Mouse (Mus musculus): ENCODE results near the gene Mllt1.
A peak's percentile ranks its signal among the peaks of the same experiment; 100 is the strongest.

Gene Mllt1

DNA sequence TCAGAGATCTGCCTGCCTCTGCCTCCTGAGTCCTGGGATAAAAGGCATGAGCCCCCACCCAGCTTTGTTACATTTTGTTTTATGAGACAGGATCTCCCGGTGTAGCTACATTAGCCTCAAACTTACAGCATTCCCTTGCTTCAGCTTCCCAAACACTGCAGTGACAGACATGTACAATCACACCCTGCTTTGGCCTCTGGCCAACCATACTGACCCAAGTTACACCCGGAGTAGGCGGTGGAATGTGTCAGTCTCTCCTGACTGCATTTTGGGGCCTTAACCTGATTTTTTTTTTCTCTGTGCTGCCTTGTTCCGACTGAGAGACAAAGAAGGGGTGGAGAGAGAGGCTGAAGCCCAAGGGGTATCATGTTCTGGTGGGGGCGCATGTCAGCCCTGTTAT, 50.9 kb downstream of the Mllt1 start:
- DNase-seq (ENCODE audit: low read depth in 2 of 2, low spot score in 2 of 2), result no peak

DNA sequence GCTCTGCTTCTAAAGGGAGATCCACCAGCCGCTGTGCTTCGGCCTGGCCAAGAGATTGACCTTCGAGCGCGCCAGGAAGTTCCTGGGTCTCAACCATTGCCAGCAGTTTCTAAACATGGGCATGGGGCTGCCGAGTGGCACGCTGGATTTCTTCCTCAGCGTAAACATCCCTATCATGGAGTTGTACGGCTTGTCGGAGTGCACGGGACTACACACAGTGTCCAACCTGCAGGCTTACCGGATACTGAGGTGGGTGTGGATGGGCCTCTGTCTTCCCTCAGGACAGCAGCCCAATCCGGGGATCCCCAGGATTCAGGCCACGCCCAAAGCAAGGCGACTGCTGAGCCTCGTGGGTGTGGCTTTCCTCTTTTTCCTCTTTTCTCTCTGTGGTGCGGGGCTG, 51.6 kb downstream of the Mllt1 start:
- DNase-seq (ENCODE audit: low read depth in 2 of 2, low spot score in 2 of 2), result no peak

DNA sequence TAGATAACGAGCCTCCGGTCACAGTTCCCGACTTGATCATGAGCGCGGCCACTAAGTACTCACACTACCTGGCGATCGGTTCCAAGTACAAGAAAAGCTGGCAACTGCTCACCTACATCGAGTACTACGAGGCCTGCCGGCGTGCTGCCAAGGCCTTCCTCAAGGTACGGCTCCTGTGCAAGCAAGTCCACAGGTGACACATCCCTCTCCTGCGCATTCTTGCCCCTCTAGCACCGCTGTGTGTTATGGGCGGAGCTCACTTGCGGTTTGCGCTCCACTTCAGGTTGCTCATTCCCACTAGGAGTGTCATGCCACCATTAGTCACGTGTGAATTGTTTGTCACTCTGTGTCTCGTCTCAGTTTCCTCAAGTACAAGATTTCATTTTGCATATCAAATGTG, 57.8 kb downstream of the Mllt1 start:
- DNase-seq (ENCODE audit: low read depth in 2 of 2, low spot score in 2 of 2), result no peak

DNA sequence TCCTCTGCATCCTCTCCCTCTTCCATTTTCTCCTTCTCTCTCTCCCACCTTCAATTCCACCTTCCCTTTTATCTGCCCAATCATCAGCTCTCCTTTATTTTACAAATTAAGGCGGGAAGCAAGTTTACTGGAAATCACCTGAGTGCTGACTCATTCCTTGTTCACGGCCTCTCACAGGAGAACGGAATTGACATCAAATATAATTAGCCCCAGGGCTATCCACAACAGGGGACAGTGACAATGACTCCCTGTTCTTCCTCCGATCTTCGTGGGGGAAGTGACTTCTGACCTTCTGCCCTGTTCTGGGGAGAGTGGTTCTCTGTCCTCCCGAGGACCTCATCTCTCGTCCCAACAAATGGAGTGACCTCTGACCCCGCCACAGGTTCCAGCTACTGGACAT, 58.2 kb downstream of the Mllt1 start:
- no peak for DNase-seq (ENCODE audit: low read depth in 2 of 2, low spot score in 2 of 2)

DNA sequence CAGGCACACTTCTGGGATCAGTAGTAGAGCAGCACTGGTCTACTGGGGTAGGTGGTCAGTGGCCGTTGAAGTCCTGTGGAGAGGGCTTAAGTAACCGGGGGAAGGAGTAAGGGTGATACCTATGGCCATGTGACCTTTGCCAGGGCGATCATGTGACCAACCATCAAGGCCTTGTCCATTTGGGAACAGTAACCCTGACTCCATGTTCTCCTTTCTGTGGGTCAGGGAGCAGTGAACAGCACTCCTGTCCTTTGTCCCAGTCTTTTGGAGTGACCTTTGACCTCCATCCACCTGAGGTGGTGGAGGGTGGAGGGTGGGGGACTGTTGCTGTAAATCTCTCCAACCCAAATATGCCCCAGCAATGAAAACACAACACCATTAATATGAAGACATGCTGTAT, 58.8 kb downstream of the Mllt1 start:
- no peak for DNase-seq (ENCODE audit: low read depth in 2 of 2, low spot score in 2 of 2)

DNA sequence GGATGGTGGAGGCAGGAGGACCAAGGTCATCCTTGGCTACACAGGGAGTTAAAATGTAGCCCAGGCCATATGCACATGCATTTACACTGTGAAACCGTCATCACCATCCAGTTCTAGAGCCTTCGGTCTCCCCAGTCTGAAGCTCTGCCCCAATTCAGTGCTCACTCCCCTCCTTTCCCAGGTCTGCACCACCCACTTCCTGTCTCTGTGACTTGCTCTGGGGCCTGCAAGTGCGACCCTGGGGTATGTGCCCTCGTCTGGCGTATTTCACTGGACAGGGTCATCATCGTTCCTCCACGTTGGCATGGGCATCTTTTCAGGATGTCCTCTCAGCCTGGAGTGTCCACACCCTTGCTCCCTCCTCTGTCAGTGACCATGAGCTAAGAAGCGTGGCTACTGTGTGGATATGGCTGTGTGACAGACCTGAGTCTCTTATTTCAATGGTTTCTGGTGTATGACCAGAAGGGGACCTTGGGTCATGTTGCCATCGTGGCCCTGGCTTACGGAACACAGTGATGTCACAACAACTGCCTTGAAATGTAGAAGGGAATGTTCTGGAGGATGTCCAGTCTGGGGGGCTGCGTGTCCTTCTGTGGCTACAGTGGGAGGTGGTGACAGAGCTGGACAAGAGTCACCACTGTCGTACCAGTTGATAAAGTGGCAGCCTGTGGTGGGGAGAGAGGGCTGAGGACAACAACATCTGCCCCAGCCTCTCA, 60.1 kb downstream of the Mllt1 start, which contains the start of gene 1700061G19Rik:
1700061G19Rik (plus strand) TSS at position 542 of the 716 bp plus-strand sequence.
- DNase-seq (ENCODE audit: low read depth in 2 of 2, low spot score in 2 of 2), result no peak

DNA sequence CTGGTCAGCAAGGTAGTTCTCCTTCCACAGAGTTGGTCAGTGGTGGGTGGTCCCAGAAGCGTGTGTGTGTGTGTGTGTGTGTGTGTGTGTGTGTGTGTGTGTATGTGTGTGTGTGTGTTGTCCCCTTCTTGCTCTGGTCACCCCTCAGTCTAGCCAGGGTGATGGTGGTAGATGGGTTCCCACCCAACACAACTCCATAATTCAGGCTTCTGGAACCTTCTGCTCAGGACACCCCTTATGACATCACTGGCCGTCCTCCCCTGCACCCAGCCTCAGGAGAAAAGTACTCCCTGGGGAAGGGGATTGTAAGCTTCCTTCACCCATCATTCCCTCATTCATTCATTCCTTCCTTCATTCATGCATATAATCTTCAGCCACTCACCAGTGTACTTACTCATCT, 61.0 kb downstream of the Mllt1 start, which contains the start of gene Acsbg2:
Acsbg2 (minus strand) TSS at position 211 of the 400 bp plus-strand sequence.
- no peak for DNase-seq (ENCODE audit: low read depth in 2 of 2, low spot score in 2 of 2)

DNA sequence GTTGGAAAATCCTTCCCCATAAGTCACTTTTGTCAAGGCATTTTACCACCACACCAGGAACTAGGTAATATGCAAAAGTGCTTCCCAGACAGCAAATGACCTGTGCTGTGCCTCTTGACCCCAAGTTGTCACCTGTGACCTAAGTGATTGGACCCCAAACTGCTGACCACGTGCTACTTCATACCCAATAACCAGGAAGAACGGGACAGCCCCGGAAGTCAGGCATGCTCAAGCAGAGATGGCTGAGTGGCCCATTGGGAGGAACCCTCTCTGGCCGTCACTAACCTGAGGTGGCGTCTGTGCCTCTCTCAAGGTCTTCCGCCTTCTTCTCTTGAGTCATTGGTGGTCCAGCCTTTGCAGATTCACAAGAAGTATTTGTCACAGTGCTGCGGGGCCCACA, 62.7 kb downstream of the Mllt1 start:
- DNase-seq (ENCODE audit: low read depth in 2 of 2, low spot score in 2 of 2), result no peak

DNA sequence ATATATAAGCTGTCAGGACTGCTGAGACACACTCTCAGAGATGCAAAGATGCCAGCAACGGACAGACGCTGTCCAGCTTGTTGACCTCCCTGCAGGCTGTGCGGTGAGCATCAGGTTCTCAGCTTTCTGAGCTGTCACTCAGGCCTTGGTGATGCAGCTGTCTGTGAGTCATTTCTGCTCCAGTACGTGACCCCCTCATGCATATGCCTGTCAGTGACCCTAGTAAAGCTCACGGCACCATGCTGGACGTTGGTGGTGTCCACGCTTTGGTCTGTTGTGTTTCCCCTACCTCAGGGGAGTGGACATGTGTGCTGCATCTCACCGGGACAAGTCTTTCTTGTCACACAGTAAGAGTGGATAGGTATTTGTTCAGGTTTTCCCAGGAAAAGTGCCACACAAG, 63.4 kb downstream of the Mllt1 start:
- DNase-seq (ENCODE audit: low read depth in 2 of 2, low spot score in 2 of 2), result no peak

DNA sequence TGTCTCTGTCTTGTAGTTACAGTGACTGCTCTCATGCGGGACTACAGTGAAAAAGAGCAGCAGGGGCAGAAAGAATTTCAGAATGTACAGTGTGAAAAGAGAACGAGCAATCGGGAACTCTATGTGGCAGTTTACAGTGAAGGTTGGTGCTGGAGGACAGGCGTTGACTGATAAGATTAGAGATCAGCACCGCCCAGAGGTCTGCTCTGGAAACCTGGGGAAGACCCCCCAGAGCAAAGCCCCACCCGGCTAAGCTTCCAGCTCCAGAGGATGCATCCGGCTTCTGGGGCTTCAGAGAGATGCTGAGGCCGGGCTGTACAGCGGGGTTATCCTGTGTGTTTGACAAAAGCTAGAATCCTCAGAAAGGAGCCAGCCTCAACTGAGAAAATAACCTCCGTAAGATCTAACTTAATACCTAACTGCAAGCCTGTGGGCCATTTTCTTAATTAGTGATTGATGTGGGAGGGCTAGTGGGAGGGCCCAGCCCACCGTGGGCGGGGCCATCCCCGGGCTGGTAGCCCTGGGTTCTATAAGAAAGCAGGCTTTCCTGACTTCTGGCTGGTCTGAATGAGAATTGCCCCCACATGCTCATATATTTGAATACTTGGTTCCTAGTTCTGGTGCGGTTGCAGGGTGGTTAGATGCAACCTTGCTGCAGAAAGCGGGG, 64.8 kb downstream of the Mllt1 start:
- no peak for DNase-seq (ENCODE audit: low read depth in 2 of 2, low spot score in 2 of 2)

DNA sequence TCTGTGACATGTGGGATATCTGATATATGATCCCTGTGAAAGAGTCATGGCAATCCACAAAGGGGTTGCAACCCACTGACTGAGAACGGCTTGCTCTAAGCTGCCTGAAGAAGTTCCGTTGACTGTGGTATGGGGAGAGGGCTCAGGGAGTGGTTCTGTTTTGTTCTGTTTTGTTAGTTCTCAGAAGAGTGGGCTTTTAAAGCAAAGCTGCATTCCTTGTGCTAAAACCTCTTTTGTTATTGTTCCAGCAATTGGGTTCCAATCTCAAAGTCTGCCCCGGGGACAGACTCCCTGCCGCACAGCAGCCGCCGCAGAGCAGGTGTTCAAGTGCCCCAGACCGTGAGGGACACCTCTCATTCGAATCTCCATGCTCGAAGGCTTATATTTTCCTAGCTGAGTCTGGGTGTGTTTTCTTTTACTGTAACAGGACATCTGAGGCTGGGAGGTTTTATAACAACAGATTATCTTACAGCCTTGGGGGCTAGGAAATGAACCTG, 65.7 kb downstream of the Mllt1 start:
- no peak for DNase-seq (ENCODE audit: low read depth in 2 of 2, low spot score in 2 of 2)

DNA sequence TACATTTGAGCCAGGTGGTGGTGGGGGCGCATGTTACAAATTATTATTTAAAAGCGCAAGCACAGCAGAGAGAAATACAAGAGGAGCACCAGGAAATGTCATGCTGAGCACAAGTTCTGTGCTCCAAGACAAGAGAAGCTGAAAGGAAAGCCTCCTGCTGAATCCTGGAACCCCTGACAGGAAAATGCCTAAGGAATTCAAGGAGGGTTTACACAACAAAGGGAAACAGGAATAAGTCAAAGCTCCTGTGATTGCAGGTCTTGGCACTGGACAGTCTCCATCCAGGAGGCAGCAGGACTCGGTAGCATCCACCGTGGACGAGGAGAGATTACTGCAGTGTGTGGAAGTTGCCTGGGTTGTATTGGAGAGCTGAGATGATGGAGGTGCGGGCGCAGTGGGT, 69.1 kb downstream of the Mllt1 start:
- DNase-seq (ENCODE audit: low read depth in 2 of 2, low spot score in 2 of 2), result no peak

DNA sequence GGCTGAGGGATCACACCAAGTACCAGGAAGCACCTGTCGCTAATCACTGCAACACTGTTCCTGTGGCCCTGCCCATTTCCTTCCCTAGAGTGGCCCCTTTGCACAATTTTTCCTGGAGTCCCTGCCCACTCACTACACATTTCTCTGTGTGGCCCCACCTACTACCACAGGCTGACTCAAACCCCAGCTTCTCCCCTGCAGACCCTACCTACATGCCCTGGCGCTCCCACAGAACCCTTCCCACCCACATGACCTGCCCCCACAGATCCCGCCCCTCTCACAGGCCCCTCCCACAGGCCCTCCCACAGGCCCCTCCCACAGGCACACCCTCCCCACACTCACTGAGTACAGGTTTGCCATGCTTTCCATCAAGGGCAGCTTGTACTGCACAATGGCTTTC, 74.0 kb downstream of the Mllt1 start:
- no peak for DNase-seq (ENCODE audit: low read depth in 2 of 2, low spot score in 2 of 2)

DNA sequence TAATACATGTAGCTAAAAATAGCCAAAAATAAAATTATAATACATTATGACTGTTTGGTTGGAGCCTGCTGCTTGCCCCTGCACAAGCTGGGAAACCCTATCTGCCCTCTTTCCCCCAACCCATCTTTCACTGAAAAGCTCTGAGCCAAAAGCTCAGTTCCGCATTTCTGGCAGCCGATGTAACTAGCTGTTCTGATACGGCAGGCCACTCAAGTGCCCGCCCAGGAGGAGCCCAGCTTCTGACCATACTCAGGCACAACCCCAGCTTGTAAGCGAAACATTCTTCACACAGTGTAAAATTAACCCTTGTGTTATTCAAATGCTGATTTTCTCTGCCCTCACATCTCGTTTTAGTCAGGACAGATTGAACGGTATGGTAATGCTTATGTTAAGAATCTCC, 76.3 kb downstream of the Mllt1 start:
- DNase-seq (ENCODE audit: low read depth in 2 of 2, low spot score in 2 of 2), result no peak

DNA sequence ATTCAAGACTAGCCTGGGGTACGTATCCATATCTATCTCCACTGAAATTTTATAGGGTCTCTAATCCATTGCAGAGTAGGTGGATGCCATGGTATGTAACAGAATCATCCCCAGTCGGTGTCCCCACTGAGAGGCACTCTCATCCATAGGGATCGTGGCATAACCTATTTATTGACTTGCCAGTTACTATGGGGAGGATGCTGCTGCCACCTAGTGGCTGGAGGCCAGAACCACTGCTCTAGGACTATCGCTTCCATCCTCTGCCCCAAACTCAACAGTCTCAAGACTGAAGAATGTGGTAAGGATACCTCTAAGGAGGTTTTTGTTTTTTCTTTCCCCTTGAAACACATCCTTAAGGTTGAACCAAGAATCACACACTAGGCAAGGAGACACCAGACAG, 77.0 kb downstream of the Mllt1 start:
- peak; percentile 59 to 71 for DNase-seq (ENCODE audit: low read depth in 2 of 2, low spot score in 2 of 2)

DNA sequence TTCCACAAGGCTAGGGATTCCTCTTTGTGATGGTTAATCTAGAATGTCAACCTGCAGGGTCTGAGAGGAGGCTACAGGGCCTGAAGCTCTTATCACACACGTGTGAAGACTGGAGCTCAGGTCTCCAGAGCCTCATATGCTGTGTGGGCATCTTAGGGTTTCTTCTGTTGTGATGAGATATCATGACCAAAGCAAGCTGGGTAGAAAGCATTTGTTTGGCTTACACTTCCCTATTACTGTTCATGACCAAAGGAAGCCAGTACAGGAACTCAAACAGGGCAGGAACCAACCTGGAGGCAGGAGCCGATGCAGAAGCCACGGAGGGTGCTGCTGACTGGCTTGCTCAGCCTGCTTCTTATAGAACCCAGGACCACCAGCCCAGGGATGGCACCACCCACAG, 79.8 kb downstream of the Mllt1 start:
- no peak for DNase-seq (ENCODE audit: low read depth in 2 of 2, low spot score in 2 of 2)

DNA sequence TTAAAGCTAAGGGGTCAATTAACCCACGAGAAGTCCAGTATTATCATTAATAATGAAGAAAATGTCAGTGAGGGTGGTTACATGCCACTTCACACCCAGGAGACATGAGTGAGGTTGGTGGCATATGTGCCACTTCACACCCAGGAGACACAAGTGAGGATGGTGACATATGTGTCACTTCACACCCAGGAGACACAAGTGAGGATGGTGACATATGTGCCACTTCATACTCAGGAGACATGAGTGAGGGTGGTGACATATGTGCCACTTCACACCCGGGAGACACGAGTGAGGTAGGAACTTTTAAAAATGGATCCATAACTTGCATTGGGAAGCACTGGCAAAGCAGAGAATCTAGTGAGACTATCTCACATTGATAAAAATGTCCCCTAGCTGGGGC, 84.0 kb downstream of the Mllt1 start:
- DNase-seq (ENCODE audit: low read depth in 2 of 2, low spot score in 2 of 2), result no peak

DNA sequence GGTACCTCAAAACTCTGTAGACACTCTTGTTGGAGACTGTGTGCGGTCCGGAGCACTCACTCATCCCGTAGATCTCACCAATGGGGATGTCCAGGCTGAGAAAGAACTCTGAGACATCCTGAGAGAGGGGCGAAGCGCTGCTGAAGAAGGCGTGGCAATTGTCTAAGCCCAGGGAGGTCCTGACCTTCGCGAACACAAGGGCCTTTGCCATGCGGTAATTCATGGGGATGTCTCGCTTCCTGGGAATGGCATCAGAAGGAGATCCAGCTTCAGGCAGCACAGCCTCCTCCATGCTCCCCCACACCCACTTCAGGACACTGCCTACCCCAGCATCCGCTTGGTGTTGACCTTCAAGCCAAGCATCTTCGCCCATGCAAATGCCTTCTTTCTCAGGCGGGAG, 85.5 kb downstream of the Mllt1 start:
- no peak for DNase-seq (ENCODE audit: low read depth in 2 of 2, low spot score in 2 of 2)

DNA sequence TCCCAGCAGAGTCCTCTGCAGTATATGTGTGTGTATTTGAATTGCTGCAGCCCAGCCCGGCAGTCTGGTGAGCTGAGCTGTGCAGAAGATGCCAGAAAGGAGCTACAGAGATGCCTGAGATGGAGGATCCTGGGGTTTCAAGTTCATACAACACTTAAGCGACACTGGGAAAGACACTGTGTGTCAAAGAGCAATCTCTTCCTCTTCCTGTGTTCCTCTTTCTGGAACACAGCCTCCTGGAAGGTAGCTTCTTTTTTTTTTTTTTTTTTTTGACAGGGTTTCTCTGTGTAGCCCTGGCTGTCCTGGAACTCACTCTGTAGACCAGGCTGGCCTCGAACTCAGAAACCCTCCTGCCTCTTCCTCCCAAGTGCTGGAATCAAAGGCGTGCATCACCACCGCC, 86.4 kb downstream of the Mllt1 start:
- DNase-seq (ENCODE audit: low read depth in 2 of 2, low spot score in 2 of 2), result no peak

DNA sequence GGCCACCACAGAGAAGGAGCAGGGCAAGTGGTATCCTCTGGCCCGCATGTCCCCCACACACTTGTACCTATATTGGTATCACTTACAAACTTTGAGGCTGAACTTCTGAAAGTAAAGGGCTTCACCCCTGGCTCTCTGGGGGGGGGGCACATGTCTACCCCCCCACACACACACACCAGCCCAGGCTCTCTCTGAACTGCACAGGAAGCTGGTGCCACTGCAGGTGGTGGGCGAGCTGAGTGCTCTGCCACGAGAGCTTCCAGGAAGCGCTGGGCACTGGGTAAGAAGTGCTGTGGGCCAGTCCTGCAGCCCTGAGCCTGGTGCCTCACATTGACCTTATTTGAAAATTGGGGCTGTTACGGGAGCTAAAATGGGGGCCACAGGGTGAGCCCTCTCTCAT, 91.5 kb downstream of the Mllt1 start:
- no peak for DNase-seq (ENCODE audit: low read depth in 2 of 2, low spot score in 2 of 2)

All from CD8-positive naive resting alpha-beta T cell, adult 2 months (primary cell).